8 mouse cellular contexts compared by ENCODE assay signal in the genomic region with DNA sequence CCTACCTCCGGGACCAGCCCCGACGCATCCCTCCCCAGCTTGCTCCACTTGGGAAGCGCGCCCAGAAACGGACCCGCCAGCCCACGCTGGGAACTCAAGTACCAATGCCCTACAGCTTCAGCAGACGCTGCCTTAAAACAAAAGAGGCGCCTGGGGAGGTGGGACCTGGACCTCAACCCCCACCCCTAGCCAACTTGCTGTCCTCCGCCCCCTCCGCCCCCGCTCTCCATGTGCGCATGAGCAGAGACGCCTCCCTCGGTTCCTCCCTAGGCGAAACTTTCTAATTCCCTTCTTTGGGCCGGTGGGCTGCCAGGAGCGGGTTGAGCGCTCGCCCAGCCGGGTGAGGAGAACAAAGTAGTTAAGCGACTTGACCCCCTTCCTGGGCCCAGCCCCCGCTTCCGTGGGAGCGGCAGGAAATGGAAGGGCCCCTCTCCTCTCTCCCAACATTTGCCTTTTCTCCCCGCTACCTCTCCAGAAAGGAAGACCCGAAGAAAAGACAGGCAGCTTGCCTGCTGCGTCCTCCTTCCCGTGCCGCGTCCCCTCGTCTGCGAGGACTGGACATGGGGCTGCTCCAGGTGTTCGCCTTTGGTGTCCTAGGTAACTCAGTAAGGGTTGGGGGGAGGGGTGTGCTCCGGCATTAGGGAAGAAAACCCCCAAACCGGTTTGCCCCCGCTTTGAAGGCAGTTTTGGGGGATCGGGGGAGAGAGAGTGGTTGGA. TPM values are rescaled to one million over a fixed set of nuclear protein-coding genes. Genes with fewer than 3 reads are reported as not detected.
DNase-seq lines count a peak whose midpoint lies in the region; ATAC-seq lines count a peak whose summit lies in the region.

Lamb1 (plus strand) TSS at position 230 of the 717 bp plus-strand sequence.

- no peaks in the 10 kb centered on the region for H3K9me3 ChIP-seq in limb, embryonic 13.5 days
- H3K9me3 ChIP-seq in midbrain, embryonic 16.5 days (replicated peaks; ENCODE audit: control insufficient read depth, low read length, poor library complexity, severe bottlenecking), result no peaks in the 10 kb centered on the region

- peak; percentile 82 for DNase-seq in ZHBTc4 (ENCODE audit: low read depth, low spot score)
- DNase-seq in embryo, embryonic 10 days (ENCODE audit: low spot score), result peak; percentile 79
- DNase-seq in heart, adult 11 months, result peak; percentile 98
- DNase-seq in kidney, adult 11 months, result peak; percentile 84
- DNase-seq in urinary bladder, adult 18-20 months (ENCODE audit: low spot score in 2 of 2), result peak; percentile 59 to 65
- DNase-seq in cerebellum, adult 11 months, result no peak

- under 1% methylated on average over 39 of the region's 39 CpGs for WGBS in limb, embryonic 13.5 days
- under 1% methylated on average over 34 of the region's 39 CpGs for WGBS in midbrain, embryonic 16.5 days

- H3K4me1 ChIP-seq in limb, embryonic 13.5 days, result peaks cover 40% of the 10 kb centered on the region
- H3K4me1 ChIP-seq in midbrain, embryonic 16.5 days (ENCODE audit: control insufficient read depth, insufficient read depth, low read length), result peaks cover 9% of the 10 kb centered on the region

- peak within 1 kb of the TSS; percentile 83 for H3K9ac ChIP-seq in limb, embryonic 13.5 days
- peak within 1 kb of the TSS; percentile 54 for H3K9ac ChIP-seq in midbrain, embryonic 16.5 days (ENCODE audit: low read depth, low read length)

- peak within 1 kb of the TSS; percentile 84 for H3K27ac ChIP-seq in limb, embryonic 13.5 days
- H3K27ac ChIP-seq in midbrain, embryonic 16.5 days (ENCODE audit: low read length), result no peak within 1 kb of the TSS

- H3K4me2 ChIP-seq in limb, embryonic 13.5 days (replicated peaks), result peak within 1 kb of the TSS; percentile 89
- H3K4me2 ChIP-seq in midbrain, embryonic 16.5 days (ENCODE audit: low read length), result peak within 1 kb of the TSS; percentile 96

- peak within 1 kb of the TSS; percentile 69 for H3K4me3 ChIP-seq in limb, embryonic 13.5 days
- peak within 1 kb of the TSS; percentile 52 for H3K4me3 ChIP-seq in midbrain, embryonic 16.5 days (ENCODE audit: low read depth, low read length)

- peak; percentile 70 for ATAC-seq in limb, embryonic 13.5 days (ENCODE audit: low FRiP score, low read depth)
- peak; percentile 23; the same call in 1 of the 2 replicates for ATAC-seq in midbrain, embryonic 16.5 days

- peaks cover 13% of the 10 kb centered on the region for H3K27me3 ChIP-seq in limb, embryonic 13.5 days
- H3K27me3 ChIP-seq in midbrain, embryonic 16.5 days (ENCODE audit: control insufficient read depth, insufficient read depth, low read depth, low read length), result peaks cover 29% of the 10 kb centered on the region

- H3K36me3 ChIP-seq in limb, embryonic 13.5 days, result peaks cover 16% of the 10 kb centered on the region
- H3K36me3 ChIP-seq in midbrain, embryonic 16.5 days (ENCODE audit: control insufficient read depth, insufficient read depth, low read length), result no peaks in the 10 kb centered on the region

RNA-seq across cellular contexts. Expression of gene Lamb1, which starts in this region (rescaled TPM):
- polyA plus RNA-seq in limb, embryonic 13.5 days (2015; fragmentation: Nextera tagmentation; extraction: Ambion mirVana), result 62.1 and 71.9 TPM in 2 replicates
- polyA plus RNA-seq in midbrain, embryonic 16.5 days (2015; fragmentation: Nextera tagmentation; extraction: Ambion mirVana), result 13.2 and 14.8 TPM in 2 replicates
